Mouse (Mus musculus) lung, postnatal 0 days (tissue): ENCODE results near the gene Soga1. TPM values are rescaled to one million over a fixed set of nuclear protein-coding genes. Genes with fewer than 3 reads are reported as not detected.

Experiments
- ATAC-seq: fragments of 200-750 bp; cut with Nextera tagmentation; 2 replicates; pipeline ENCODE4 v1.8.0; 2017; ENCODE audit warnings: moderate library complexity
- DNase-seq: peaks from one replicate; pipeline ENCODE4 v3.0.0-alpha.2; 2016; ENCODE audit warnings: low spot score
- H3K27ac ChIP-seq: fragments of 300-500 bp; sonication (generic); 2 replicates; pipeline ENCODE4 v1.5.1; 2014; ENCODE audit warnings: antibody characterized with exemption, mild to moderate bottlenecking, low read length, mixed read lengths
- H3K27me3 ChIP-seq: fragments of 300-500 bp; sonication (generic); replicated peaks from 2 replicates; pipeline ENCODE4 v1.6.1; 2014; ENCODE audit warnings: low read length, mixed read lengths; ENCODE audit not compliant: insufficient read depth
- H3K36me3 ChIP-seq: fragments of 300-500 bp; sonication (generic); 2 replicates; pipeline ENCODE4 v1.6.1; 2014; ENCODE audit warnings: low read length, mixed read lengths; ENCODE audit not compliant: insufficient read depth
- H3K4me1 ChIP-seq: fragments of 300-500 bp; sonication (generic); 2 replicates; pipeline ENCODE4 v1.6.1; 2014; ENCODE audit warnings: antibody characterized with exemption, low read depth, low read length, mixed read lengths; ENCODE audit not compliant: insufficient read depth
- H3K4me2 ChIP-seq: fragments of 300-500 bp; sonication (generic); replicated peaks from 2 replicates; pipeline ENCODE4 v1.6.1; 2014; ENCODE audit warnings: low read depth, mild to moderate bottlenecking, low read length, moderate library complexity, mixed read lengths
- H3K4me3 ChIP-seq: fragments of 300-500 bp; sonication (generic); 2 replicates; pipeline ENCODE4 v1.5.1; 2014; ENCODE audit warnings: low read depth, low read length
- H3K9ac ChIP-seq: fragments of 300-500 bp; sonication (generic); replicated peaks from 2 replicates; pipeline ENCODE4 v1.6.1; 2014; ENCODE audit warnings: low read depth, mild to moderate bottlenecking
- H3K9me3 ChIP-seq: fragments of 300-500 bp; sonication (generic); 2 replicates; pipeline ENCODE4 v1.6.1; 2016; ENCODE audit warnings: low read length, mixed read lengths
- CTCF ChIP-seq: IDR thresholded peaks from 2 replicates; pipeline ENCODE4 v1.5.1; 2016; ENCODE audit warnings: antibody characterized with exemption, mild to moderate bottlenecking
- EP300 ChIP-seq: IDR thresholded peaks from 2 replicates; pipeline ENCODE4 v1.6.1; 2016; ENCODE audit warnings: antibody characterized with exemption, mild to moderate bottlenecking, control low read depth
- WGBS: fragments of 180-500 bp; shearing (Covaris S2); extraction: QIAGEN DNeasy Blood & Tissue Kit; methylation state at CpG from one replicate; pipeline ENCODE4 v1.1.7; 2014; 5-methylcytosine and 5-hydroxymethylcytosine counted together
- polyA plus RNA-seq: library from polyadenylated mRNA; unstranded; fragments of >200 nt; fragmentation: Nextera tagmentation; extraction: Ambion mirVana; gene quantifications from 2 replicates; pipeline ENCODE4 v1.2.1, GENCODE M21; 2015

Soga1 gene
- polyA plus RNA-seq, 1 experiment from 2014 or later: 2.5 TPM

DNA sequence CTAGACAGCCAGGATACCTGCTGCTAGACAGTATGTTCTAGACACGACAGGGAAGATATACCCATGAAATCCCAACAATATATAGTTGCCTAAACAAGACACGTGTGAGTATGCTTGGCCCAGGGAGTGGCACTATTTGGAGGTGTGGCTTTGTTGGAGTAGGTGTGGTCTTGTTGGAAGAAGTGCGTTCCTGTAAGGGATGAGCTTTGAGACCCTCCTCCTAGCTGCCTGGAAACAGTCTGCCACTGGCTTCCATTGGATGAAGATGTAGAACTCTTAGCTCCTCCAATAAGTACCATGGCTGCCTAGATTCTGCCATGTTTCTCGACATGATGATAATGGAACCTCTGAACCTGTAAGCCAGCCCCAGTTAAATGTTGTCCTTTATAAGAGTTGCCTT is 97.8 kb downstream of the Soga1 start:
- no peaks in the 10 kb centered on the region for H3K4me1 ChIP-seq
- WGBS: 78% methylated on average over 4 of the region's 4 CpGs
- no peak overlapping the region for H3K4me3 ChIP-seq
- H3K9me3 ChIP-seq: no peaks in the 10 kb centered on the region
- TF ChIP-seq EP300 (no peak), CTCF (no peak)
- no peak for ATAC-seq
- H3K27ac ChIP-seq: no peak overlapping the region
- no peak for DNase-seq
- H3K36me3 ChIP-seq: no peaks in the 10 kb centered on the region
- H3K4me2 ChIP-seq: no peak overlapping the region
- H3K27me3 ChIP-seq: no peaks in the 10 kb centered on the region
- no peak overlapping the region for H3K9ac ChIP-seq

DNA sequence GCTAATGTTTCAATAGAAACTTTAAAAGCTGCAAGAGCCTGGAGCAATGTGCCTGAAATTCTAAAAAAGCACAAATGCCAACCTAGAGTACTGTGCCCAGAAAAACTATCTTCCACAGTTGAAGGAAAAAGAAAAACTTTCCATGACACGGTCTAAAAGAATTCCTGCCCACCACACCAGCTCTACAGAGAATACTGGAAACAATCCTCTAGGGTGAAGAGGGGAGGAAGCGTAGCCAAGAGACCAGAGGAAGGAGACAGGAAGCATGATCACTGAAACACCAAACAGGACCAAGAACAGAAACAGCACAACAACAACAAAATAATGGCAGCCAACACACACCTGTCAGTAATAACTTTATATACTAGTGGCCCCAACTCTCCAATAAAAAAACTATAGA is 99.0 kb downstream of the Soga1 start:
- DNase-seq (no peak), ATAC-seq (no peak)
- H3K27ac ChIP-seq: no peak overlapping the region
- 50% methylated on average over 2 of the region's 2 CpGs for WGBS
- H3K27me3 ChIP-seq: no peaks in the 10 kb centered on the region
- no peak for TF ChIP-seq EP300
- no peak for TF ChIP-seq CTCF
- no peak overlapping the region for H3K4me3 ChIP-seq
- no peak overlapping the region for H3K9ac ChIP-seq
- H3K4me2 ChIP-seq: no peak overlapping the region
- H3K36me3 ChIP-seq: no peaks in the 10 kb centered on the region
- no peaks in the 10 kb centered on the region for H3K9me3 ChIP-seq
- H3K4me1 ChIP-seq: no peaks in the 10 kb centered on the region

DNA sequence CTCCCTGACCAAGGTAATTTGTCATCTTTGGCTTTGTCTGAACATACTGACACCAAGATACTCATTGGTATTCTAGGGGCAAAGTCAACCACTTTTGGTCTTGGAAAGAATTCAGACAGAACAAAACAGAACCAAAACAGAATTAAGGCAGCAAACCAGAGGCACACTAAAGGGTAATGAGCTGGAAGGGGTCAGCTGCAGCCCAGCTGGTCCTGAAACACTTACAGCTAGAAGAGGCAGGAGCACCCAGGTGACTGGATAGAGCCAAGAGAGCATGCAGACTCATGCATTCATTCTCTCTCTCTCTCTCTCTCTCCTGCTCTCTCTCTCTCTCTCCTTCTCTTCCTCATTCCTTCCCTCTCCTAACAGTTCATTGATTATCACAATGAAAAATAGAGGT is 102.3 kb downstream of the Soga1 start:
- no peaks in the 10 kb centered on the region for H3K9me3 ChIP-seq
- H3K27ac ChIP-seq: no peak overlapping the region
- no peaks in the 10 kb centered on the region for H3K27me3 ChIP-seq
- no peak for TF ChIP-seq EP300
- no peak for TF ChIP-seq CTCF
- no peak overlapping the region for H3K9ac ChIP-seq
- no peak for DNase-seq
- ATAC-seq: no peak
- H3K4me3 ChIP-seq: no peak overlapping the region
- H3K4me1 ChIP-seq: no peaks in the 10 kb centered on the region
- H3K36me3 ChIP-seq: no peaks in the 10 kb centered on the region
- no peak overlapping the region for H3K4me2 ChIP-seq

DNA sequence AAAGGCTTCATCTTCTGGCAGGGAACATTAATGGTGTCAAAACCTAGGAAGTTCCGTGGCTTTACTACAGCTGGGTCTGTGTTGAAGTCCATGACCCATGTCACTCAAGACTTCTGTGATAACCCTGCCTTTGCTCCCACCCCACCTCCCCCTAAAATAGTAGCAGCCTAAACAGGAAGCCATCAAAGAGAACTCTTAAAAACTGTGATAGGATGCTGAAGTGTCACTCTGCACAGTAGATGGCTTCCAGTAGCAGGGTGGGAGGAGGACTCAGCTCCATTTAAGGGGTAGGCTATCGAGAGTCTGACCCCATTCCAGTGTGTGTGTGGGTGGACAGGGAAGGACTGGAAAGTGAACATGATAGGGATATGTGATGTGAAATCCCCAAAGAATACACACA is 104.1 kb downstream of the Soga1 start:
- no peaks in the 10 kb centered on the region for H3K36me3 ChIP-seq
- TF ChIP-seq CTCF (no peak), EP300 (no peak)
- no peaks in the 10 kb centered on the region for H3K9me3 ChIP-seq
- H3K4me2 ChIP-seq: no peak overlapping the region
- no peak overlapping the region for H3K9ac ChIP-seq
- H3K27me3 ChIP-seq: no peaks in the 10 kb centered on the region
- DNase-seq: no peak
- WGBS: 31% methylated on average over 2 of the region's 2 CpGs
- no peak overlapping the region for H3K4me3 ChIP-seq
- H3K27ac ChIP-seq: no peak overlapping the region
- no peak for ATAC-seq
- H3K4me1 ChIP-seq: no peaks in the 10 kb centered on the region

DNA sequence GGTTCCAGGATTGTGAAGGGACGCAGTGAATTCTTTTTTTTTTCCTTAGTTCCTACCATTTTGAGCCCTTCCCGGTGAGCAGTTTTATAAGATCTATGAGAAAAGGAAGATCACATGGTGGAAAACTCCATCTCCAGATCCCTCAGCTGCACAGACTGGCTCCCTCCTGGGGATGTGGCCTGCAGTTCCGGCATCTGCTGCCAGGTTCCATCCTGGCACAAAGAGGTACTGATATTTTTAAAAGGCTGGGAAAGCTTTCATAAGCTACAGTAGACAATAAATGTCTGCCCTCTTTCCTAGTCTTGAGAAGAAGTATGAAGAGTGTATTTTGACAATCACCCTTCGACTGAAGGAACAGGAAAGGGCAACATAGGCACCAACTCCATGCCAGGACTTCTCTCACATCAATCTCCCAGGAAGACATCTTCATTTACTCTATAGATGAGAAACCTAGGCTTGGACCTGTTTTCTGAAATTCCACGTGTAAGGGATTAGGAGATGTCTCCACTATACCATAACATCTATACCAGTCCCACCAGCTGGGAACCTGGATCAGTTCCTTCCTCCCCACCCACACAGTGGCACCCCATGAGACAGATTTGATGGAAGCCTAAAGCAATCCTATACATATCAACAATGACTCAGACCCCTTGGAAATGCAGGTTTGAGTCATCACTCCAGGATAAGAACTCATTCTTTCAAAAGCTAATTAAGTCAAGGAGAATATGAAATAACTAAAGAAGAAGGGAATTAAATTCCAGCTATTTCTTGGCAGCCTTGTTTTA is 105.5 kb downstream of the Soga1 start:
- H3K4me2 ChIP-seq: no peak overlapping the region
- no peak overlapping the region for H3K9ac ChIP-seq
- no peaks in the 10 kb centered on the region for H3K36me3 ChIP-seq
- H3K9me3 ChIP-seq: no peaks in the 10 kb centered on the region
- DNase-seq (no peak), ATAC-seq (no peak)
- no peaks in the 10 kb centered on the region for H3K4me1 ChIP-seq
- no peak overlapping the region for H3K4me3 ChIP-seq
- TF ChIP-seq EP300 (no peak), CTCF (no peak)
- no peak overlapping the region for H3K27ac ChIP-seq
- 85% methylated on average over 5 of the region's 5 CpGs for WGBS
- no peaks in the 10 kb centered on the region for H3K27me3 ChIP-seq

DNA sequence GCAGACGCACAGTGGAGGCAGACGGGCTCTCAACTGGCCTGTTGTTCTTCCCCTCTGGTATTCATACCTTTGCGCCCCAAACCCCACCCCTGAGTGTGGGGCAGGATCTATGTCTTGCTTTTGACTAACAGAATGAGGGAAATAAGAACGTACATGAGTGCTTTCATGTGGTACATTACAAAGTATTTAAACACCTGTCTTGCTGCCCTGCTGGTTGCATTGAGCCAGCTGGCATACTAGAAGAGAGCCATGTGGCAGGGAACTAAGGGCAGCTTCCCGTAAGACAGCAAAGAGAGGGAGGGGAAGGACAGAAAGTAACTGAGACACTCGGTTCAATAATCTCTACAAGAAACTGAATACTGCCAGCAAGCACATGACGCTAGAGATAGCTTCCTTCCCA is 108.8 kb downstream of the Soga1 start:
- 71% methylated on average over 7 of the region's 7 CpGs for WGBS
- no peak for ATAC-seq

More for the DNA sequence above, 108.8 kb downstream of the Soga1 start:
- Histone ChIP-seq H3K27me3 (no peaks in the 10 kb centered on the region), H3K4me3 (no peak overlapping the region), H3K36me3 (no peaks in the 10 kb centered on the region), H3K4me2 (no peak overlapping the region), H3K9ac (no peak overlapping the region), H3K4me1 (no peaks in the 10 kb centered on the region), H3K27ac (no peak overlapping the region), H3K9me3 (no peaks in the 10 kb centered on the region)
- no peak for TF ChIP-seq CTCF
- no peak for TF ChIP-seq EP300
- DNase-seq: no peak
